Mouse (Mus musculus) hindbrain, embryonic 11.5 days (tissue): ENCODE measurements around the gene Calcoco1. TPM values are rescaled to one million over a fixed set of nuclear protein-coding genes. Genes with fewer than 3 reads are reported as not detected.

Experiments used
- ATAC-seq: fragments of 200-750 bp; cut with Nextera tagmentation; 2 replicates; pipeline ENCODE4 v1.8.0; 2017; ENCODE audit warnings: mild to moderate bottlenecking, moderate TSS enrichment, moderate library complexity; ENCODE audit not compliant: low FRiP score
- DNase-seq: peaks from one replicate; pipeline ENCODE4 v3.0.0-alpha.2; 2015; ENCODE audit warnings: low spot score
- H3K27ac ChIP-seq: fragments of 300-500 bp; sonication (generic); 2 replicates; pipeline ENCODE4 v1.5.1; 2014; ENCODE audit warnings: mild to moderate bottlenecking, low read depth, low read length
- H3K27me3 ChIP-seq: fragments of 300-500 bp; sonication (generic); 2 replicates; pipeline ENCODE4 v1.6.1; 2014; ENCODE audit warnings: mild to moderate bottlenecking, low read length, moderate library complexity, mixed read lengths; ENCODE audit not compliant: control insufficient read depth, insufficient read depth
- H3K36me3 ChIP-seq: fragments of 300-500 bp; sonication (generic); 2 replicates; pipeline ENCODE4 v1.6.1; 2014; ENCODE audit warnings: mild to moderate bottlenecking, low read length, moderate library complexity, mixed read lengths; ENCODE audit not compliant: control insufficient read depth, insufficient read depth
- H3K4me1 ChIP-seq: fragments of 300-500 bp; sonication (generic); replicated peaks from 2 replicates; pipeline ENCODE4 v1.6.1; 2014; ENCODE audit warnings: low read length, mixed read lengths; ENCODE audit not compliant: control insufficient read depth, insufficient read depth
- H3K4me2 ChIP-seq: fragments of 300-500 bp; sonication (generic); replicated peaks from 2 replicates; pipeline ENCODE4 v1.6.1; 2014; ENCODE audit warnings: mild to moderate bottlenecking, low read depth, low read length
- H3K4me3 ChIP-seq: fragments of 300-500 bp; sonication (generic); 2 replicates; pipeline ENCODE4 v1.5.1; 2014; ENCODE audit warnings: low read depth, low read length
- H3K9ac ChIP-seq: fragments of 300-500 bp; sonication (generic); 2 replicates; pipeline ENCODE4 v1.6.1; 2014; ENCODE audit warnings: low read depth, low read length
- H3K9me3 ChIP-seq: fragments of 300-500 bp; sonication (generic); 2 replicates; pipeline ENCODE4 v1.6.1; 2016; ENCODE audit warnings: low read length; ENCODE audit not compliant: control insufficient read depth
- WGBS: fragments of 180-500 bp; shearing (Covaris S2); extraction: QIAGEN DNeasy Blood & Tissue Kit; methylation state at CpG from one replicate; pipeline ENCODE4 v1.1.7; 2014; 5-methylcytosine and 5-hydroxymethylcytosine counted together
- polyA plus RNA-seq: library from polyadenylated mRNA; unstranded; fragments of >200 nt; fragmentation: Nextera tagmentation; extraction: Ambion mirVana; gene quantifications from 2 replicates; pipeline ENCODE4 v1.2.1, GENCODE M21; 2014

The Calcoco1 gene
- polyA plus RNA-seq, 1 experiment from 2014 or later, result 26.2 TPM

GRCm38 (mm10) chr15:102733759-102734531, 12.0 kb upstream of the Calcoco1 start:
- DNase-seq (no peak), ATAC-seq (no peak)
- Histone ChIP-seq H3K4me1 (no peaks in the 10 kb centered on the region), H3K36me3 (no peaks in the 10 kb centered on the region), H3K9me3 (no peaks in the 10 kb centered on the region), H3K4me3 (no peak overlapping the region), H3K4me2 (no peak overlapping the region), H3K27ac (no peak overlapping the region), H3K27me3 (peaks cover 13% of the 10 kb centered on the region), H3K9ac (no peak overlapping the region)
- WGBS, result 87% methylated on average over 28 of the region's 28 CpGs

GRCm38 (mm10) chr15:102733233-102733632, 11.3 kb upstream of the Calcoco1 start:
- H3K9ac ChIP-seq, result no peak overlapping the region
- WGBS, result 79% methylated on average over 5 of the region's 5 CpGs
- no peaks in the 10 kb centered on the region for H3K36me3 ChIP-seq
- H3K27me3 ChIP-seq, result peaks cover 11% of the 10 kb centered on the region
- H3K4me2 ChIP-seq, result no peak overlapping the region
- no peak for DNase-seq
- H3K27ac ChIP-seq, result no peak overlapping the region
- no peak for ATAC-seq
- H3K4me1 ChIP-seq, result no peaks in the 10 kb centered on the region
- H3K4me3 ChIP-seq, result no peak overlapping the region
- H3K9me3 ChIP-seq, result no peaks in the 10 kb centered on the region

- no peaks in the 10 kb centered on the region for H3K36me3 ChIP-seq
- no peak for DNase-seq
- no peak overlapping the region for H3K27ac ChIP-seq
- no peak for ATAC-seq
- H3K27me3 ChIP-seq, result peaks cover 11% of the 10 kb centered on the region
- H3K4me2 ChIP-seq, result no peak overlapping the region
- no peak overlapping the region for H3K9ac ChIP-seq
- 90% methylated on average over 6 of the region's 6 CpGs for WGBS
- no peaks in the 10 kb centered on the region for H3K9me3 ChIP-seq
- H3K4me1 ChIP-seq, result no peaks in the 10 kb centered on the region
- H3K4me3 ChIP-seq, result no peak overlapping the region
Measured at GRCm38 (mm10) chr15:102732406-102732805, 10.4 kb upstream of the Calcoco1 start.

- Histone ChIP-seq H3K27ac (no peak overlapping the region), H3K4me1 (no peaks in the 10 kb centered on the region), H3K4me2 (no peak overlapping the region), H3K4me3 (no peak overlapping the region), H3K36me3 (no peaks in the 10 kb centered on the region), H3K9me3 (no peaks in the 10 kb centered on the region), H3K9ac (no peak overlapping the region), H3K27me3 (no peaks in the 10 kb centered on the region)
- DNase-seq, result no peak
- ATAC-seq, result no peak
- WGBS, result 71% methylated on average over 2 of the region's 2 CpGs
Measured at GRCm38 (mm10) chr15:102727951-102728350, 6.0 kb upstream of the Calcoco1 start.

GRCm38 (mm10) chr15:102723358-102724135, 1.6 kb upstream of the Calcoco1 start:
- WGBS, result 89% methylated on average over 10 of the region's 10 CpGs

GRCm38 (mm10) chr15:102722500-102722931, 538 bp upstream of the Calcoco1 start:
- DNase-seq (no peak), ATAC-seq (peak; percentile 52)
- no peak overlapping the region for H3K9ac ChIP-seq
- no peak overlapping the region for H3K27ac ChIP-seq
- H3K4me1 ChIP-seq, result no peaks in the 10 kb centered on the region
- peak overlapping the region; percentile 24 for H3K4me3 ChIP-seq
- no peaks in the 10 kb centered on the region for H3K36me3 ChIP-seq
- H3K9me3 ChIP-seq, result no peaks in the 10 kb centered on the region
- H3K4me2 ChIP-seq, result peak overlapping the region; percentile 38
- WGBS, result 52% methylated on average over 4 of the region's 4 CpGs
- no peaks in the 10 kb centered on the region for H3K27me3 ChIP-seq

More at GRCm38 (mm10) chr15:102723358-102724135, 1.6 kb upstream of the Calcoco1 start:
- no peak overlapping the region for H3K4me3 ChIP-seq
- ATAC-seq (no peak), DNase-seq (no peak)
- no peak overlapping the region for H3K4me2 ChIP-seq
- no peak overlapping the region for H3K9ac ChIP-seq
- H3K27ac ChIP-seq, result no peak overlapping the region
- no peaks in the 10 kb centered on the region for H3K9me3 ChIP-seq
- H3K27me3 ChIP-seq, result no peaks in the 10 kb centered on the region
- H3K36me3 ChIP-seq, result no peaks in the 10 kb centered on the region
- no peaks in the 10 kb centered on the region for H3K4me1 ChIP-seq

GRCm38 (mm10) chr15:102721016-102721898, 721 bp downstream of the Calcoco1 start:
- peak overlapping the region; percentile 54 for H3K9ac ChIP-seq
- no peak overlapping the region for H3K27ac ChIP-seq
- no peaks in the 10 kb centered on the region for H3K27me3 ChIP-seq
- whole genome bisulfite sequencing, result 21% methylated on average over 14 of the region's 14 CpGs
- DNase-seq (no peak), ATAC-seq (no peak)
- peak overlapping the region; percentile 63 for H3K4me2 ChIP-seq
- no peaks in the 10 kb centered on the region for H3K9me3 ChIP-seq
- H3K4me1 ChIP-seq, result no peaks in the 10 kb centered on the region
- H3K4me3 ChIP-seq, result peak overlapping the region; percentile 70
- H3K36me3 ChIP-seq, result no peaks in the 10 kb centered on the region

- Histone ChIP-seq H3K9me3 (no peaks in the 10 kb centered on the region), H3K36me3 (no peaks in the 10 kb centered on the region)
- no peak for ATAC-seq
Measured at GRCm38 (mm10) chr15:102716132-102716531, 5.8 kb downstream of the Calcoco1 start.

More at GRCm38 (mm10) chr15:102716132-102716531, 5.8 kb downstream of the Calcoco1 start:
- Histone ChIP-seq H3K27ac (no peak overlapping the region), H3K27me3 (no peaks in the 10 kb centered on the region), H3K4me1 (no peaks in the 10 kb centered on the region), H3K4me2 (no peak overlapping the region), H3K9ac (no peak overlapping the region), H3K4me3 (no peak overlapping the region)
- DNase-seq, result no peak
- WGBS, result 71% methylated on average over 12 of the region's 12 CpGs
